Mouse (Mus musculus) ovary, adult 18-20 months (tissue): ENCODE results near the gene Fgf14.
"Not testable (repeated sequence)": the region's sequence is repeated elsewhere in the genome, so short reads cannot be mapped to it uniquely, and the experiment has no call there.

Experiments used
- DNase-seq: peaks from one replicate; pipeline ENCODE4 v3.0.0; 2022; ENCODE audit warnings: low spot score, mixed read lengths

Fgf14 gene

DNA sequence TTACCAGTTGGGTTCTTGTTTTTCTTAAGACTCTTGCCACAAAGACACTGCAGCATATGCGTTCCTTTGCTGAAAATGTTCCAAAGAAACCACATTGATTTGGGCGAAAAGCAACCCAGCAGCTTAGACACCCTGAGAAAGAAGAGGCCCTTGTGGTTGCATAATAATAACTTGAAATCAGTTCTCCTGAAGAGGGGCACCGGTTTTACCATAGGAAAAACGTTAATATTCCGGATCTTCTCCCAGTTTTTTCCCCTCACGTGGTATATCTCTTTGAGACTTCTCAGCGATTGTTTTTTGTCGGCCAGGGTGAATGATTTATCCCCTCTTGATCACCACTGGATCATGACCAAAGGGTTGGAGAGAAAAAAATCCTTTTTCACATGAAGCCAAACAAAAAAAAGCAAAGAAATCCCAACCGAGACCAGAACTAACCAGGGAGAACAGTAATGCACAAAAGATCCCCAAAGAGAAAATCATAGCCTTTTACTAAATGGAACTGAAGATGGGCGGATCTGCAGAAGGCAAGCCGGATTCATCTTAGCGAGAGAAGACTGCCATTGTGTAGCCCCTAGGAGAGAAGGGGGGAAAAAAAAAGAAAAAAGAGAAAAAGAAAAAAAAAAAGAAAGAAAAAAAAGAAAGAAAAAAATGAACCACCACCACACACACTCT, at the start of gene Fgf14:
Gene Fgf14 (minus strand): TSS at position 622 of the 672 bp plus-strand sequence.
- no peak for DNase-seq

DNA sequence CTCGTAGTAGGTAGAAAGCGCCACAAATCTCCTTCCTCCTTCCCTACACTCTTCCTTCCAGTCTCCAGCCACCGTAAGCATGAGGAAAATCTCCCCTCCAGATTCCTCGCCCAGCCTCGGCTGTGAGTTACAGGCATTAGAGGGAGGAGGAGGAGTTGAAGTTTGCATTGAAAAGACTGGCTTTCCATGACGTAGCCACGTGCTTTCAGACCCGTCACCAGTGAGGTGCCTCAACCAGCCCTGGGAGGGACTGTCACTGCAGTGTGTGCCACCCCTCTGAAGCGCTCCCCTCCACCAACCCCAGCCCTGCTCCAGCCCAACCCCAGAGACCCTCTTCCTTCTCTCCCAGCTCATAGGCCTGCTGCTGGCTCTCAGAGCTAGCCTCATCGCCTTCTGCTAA, 452 bp upstream of the Fgf14 start:
- DNase-seq, result no peak

DNA sequence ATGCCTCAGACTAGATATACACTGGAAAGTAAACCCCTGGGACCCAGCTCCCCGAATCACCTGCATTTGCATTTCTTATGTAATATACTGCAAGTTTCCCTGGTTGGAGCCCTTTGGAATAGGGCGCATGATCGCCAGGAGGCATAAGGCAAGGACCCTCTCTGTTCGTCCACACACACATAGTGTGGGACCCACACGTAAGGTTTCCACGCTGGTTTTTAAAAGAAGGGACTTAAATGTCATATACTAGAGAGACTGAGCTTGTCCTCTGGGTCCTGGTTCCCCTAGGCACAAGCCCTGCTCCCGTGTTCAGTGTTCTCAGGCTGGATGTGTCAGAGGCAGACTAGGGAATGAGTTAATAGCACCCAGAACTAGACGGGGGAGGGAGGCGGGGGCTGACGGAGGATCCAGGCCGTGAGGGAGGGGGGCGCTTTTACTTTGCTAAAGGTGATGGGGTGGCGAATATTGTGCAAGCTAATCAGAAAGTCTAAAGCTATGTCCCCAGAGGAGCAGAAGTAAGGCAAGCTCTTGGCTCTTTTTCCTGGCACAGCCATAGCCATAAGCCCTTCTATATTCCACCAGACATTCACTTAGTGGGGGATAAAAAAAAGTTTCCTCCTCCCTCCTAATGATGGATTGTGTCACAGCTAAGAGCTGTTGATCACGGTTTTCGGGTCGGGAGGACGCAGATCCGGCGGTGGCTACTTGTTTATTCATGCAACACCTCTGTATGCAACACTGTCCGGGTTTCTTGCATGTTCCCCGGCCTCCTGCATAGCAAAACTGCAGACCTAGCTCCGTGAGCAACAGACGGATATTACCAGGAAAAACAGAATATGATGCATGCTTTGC, 1.0 kb downstream of the Fgf14 start:
- no peak for DNase-seq

DNA sequence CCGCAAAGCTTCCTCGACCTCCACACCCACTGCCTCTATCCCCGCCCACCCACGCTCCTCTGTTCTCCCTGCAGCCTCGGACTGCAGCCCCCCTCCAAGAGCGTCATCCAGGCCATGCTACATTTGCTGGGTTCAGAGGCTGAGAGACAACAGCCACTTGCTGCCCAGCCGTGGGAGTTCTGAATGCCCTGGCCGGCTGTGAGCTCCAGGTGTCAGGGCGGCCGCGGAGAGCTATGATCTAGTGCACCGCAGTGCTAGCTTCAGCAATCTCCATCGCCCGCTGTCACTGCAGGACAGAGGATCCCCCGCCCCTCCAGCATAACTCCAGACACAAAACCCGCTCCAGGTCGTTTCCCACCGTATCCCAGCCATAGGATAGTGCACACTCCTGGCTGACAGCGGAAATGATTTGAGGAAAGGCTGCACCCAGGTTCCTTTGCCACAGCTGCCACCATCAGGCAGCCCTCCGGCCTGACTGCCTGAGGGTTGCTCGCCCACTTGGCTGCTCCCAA, 1.7 kb downstream of the Fgf14 start:
- no peak for DNase-seq

DNA sequence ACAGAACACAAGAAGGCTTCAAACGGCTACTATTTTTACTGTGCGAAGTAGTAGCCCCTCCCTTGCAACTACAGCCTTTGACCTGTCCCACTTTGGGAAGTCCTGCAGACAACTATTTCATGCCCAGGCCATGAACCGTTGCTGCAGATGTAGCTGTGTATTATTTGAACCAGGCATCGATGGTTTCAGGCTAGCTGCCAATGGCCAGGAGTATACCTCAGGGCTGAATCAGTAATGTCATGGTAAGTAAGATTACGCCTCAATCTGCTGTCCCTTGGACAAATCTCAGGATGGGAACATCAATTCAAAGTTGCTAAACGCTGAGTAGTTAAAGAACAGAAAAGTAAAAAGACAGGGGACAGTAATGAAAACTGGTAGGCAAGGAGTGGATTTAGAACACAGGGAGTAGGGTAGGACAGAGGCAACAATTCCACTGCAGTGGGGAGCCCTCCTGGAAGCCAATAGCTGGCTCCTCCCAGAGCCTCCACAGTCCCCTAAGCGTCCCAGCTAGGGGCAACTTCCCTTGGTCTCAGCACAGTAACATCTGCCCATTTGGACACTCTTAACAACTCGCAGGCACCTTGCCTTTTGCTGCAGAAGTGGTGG, 2.3 kb downstream of the Fgf14 start:
- DNase-seq, result no peak

DNA sequence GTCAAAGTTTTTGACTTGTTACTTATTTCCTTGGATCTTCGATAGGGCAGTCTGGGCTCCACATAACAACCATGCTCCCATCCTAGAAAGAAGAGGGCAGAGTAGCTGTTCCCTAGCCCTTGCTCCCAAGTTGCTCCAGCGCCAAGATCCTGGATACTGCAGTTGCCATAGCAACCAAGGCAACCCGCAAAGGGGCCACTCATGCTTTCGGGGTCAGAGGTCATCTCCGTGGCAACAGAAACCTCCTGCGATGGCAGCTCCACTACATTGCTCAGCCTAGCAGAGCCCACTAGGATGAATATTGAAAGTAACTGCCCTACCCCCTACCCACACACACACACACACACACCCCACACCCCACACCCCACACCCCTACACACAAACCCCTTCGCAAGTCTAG, 7.2 kb downstream of the Fgf14 start:
- no peak for DNase-seq

DNA sequence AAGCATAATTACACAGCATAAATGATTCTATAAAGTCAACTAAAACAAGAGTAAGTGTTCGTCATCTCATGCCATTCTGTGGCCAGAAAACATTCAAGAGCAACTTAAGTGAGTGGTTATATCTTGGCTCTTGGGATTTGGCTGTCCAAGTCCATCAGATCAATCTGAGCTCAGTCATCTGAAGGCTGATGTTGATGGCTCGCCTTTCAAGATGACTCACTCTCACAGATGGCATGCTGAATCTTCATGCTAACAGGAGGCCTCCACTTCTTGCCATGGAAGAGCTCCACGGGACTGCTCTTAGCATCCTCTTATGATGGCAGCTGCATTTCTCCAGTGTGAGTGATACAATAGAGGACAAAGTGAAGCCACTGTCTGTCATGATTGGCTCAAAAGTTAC, 34.1 kb downstream of the Fgf14 start:
- no peak for DNase-seq

DNA sequence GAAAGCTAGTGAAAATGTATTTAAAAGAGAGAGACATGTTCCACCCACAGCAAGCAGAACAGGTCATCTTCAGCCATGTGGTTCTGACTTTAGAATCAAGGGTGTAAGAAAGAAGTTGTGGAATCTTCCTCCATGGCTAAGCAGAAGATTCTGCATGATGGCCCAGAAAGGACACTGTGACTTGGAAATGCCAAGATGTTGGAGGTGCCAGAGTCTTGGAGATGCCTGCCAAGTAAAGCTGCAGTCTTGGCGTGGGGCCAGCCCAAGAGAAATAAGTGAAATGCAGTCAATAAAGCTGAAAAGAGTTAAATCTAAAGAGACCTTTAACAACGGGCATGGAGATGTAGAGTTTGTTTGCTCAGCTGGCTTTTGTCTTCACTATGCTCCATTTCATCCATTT, 42.0 kb downstream of the Fgf14 start:
- no peak for DNase-seq

DNA sequence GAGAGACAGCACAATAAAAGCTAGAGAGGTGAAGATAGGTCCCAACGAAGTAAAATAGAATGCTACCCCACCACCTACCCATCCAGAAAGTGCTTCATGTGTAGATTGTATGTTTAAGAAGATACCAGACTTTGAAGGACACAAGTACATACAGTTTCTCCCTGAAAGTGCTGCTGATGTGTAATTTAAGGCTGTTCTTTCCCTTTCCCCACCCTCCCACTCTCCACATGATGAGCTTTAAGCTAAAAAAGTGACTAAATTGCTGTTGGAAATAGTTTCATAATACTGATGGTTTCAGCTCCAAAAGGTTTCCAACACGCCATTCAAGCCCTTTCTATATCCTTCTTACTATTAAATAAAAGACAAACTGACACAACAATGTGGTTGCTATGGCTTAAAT, 63.5 kb downstream of the Fgf14 start:
- no peak for DNase-seq

DNA sequence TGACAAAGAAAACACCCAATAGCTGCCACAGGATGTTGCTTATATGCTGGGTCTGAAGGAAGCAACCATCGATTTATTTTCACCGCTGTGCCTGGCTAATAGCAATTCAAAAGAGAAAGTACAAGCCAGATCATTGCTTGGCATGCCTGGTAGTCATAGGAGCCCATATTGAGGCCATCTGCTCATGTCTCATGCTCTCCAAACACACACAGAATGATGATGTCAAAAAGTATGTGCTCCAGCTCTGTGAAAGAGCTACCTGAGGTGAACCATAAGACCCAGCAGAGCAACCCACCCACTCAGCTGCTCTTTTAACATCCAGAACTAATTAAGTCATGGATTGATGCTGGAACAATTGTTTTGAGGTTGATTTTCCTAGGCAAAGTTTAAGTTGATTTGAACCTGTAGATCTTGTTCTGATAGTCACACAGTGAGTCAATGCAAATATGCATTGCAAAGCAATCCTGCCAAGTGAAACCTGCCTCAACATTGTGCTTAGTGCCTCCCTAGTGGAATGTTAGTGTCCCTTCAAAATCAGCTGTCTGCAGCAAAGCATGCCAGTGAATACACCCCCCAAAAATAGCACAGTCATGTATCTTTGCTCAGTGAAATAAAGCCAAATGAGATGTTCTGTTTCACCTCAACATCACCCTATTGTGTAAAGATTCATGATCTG, 70.8 kb downstream of the Fgf14 start:
- no peak for DNase-seq

DNA sequence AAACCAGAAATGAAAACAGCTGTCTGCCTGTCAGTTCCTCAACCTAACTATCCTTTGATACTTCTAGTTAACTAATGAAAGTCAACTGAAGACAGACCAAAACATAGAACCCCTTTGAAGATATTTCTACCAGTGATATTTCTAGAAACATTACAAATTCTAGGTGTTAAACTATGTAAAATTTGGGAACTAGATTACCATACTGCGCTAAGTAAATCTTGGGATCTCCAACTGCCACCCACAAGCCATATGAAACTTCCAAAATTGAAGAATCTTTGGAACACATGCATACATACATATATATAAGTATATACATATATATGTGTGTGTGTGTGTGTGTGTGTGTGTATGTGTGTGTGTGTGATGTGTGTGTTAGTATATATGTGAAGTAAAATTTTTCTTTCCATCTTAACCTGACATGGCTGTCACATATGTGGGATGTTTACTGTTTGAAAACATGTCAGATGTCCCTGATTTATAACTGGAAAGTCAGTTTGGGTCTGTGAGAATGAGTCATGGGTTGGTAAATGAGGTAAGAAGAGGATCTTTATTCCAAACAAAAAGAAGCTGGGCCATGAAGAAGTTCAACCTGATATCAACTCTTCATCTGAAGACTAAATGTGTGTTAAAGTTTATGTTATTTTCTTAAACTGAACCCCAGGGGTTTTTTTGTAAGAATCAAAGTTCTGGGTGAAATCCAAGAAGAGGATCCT, 71.7 kb downstream of the Fgf14 start:
- DNase-seq, result no peak

DNA sequence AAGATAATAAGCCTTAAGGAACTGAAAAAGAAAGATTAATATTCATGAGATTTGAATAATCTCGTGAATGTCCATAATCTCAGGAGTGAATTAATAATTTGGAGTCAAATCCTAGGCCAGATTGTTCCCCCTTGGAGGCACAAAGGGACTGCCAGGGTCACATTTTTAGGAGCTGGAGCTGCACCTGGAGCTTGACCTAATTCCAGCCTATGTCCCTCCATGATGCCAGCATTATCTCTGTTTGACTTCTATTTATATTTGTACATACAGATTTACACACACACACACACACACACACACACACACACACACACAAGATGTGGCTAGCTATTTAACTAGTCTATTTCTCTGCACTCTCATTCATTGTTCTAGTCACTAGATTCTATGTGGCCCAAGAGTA, 100.4 kb downstream of the Fgf14 start:
- no peak for DNase-seq

DNA sequence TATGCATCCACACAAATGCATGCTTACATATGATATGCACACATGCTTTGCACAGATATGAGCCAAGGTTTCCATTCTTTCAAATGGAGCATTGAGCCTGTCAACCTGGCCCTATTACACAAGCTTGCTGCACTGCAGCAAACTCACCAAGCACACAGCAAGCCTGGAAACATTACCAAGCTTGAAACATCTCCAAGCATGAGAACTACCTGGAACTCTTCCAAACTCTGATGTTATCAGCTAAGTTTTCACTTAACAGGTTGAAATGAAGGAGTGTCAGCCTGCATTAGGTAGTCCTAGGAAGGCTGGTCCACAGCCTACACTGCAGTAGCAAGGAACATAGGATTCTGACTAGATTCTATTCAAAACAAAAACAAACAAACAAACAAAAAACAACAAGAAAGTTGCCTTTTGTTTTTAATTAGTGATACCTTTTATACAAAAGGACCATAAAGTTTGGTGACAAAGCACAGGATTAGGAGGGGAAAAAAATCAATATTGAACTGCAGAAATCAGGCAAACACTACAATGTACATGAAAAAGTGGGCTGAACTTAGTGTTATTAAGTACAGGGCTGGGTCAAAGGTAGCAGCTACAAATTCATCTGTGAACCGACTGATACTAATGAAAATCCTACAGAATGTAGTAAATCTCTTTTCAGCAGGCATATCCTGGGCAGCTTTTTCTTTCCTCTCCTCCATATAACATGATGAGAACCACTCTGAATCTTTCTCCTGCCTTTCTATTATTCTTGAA, 101.6 kb downstream of the Fgf14 start:
- DNase-seq, result no peak

DNA sequence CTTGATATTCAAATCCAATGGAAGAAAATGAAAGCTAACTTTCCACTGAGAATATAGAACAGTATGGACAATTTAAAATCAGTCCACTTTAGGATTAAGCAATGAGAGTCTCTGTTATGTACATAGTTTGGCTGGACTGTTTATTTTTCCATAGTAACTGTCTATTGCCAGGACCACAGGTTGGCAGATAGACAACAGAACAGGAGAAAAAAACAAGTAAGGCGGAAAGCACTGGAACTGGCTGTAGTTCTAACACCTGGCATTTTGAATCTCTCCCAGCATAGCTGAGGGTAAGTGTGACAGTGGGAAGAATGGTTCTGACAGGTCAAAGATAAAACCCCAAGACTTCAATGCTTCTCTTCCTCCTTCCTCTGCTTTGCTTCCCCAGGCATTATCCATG, 110.5 kb downstream of the Fgf14 start:
- DNase-seq, result no peak

DNA sequence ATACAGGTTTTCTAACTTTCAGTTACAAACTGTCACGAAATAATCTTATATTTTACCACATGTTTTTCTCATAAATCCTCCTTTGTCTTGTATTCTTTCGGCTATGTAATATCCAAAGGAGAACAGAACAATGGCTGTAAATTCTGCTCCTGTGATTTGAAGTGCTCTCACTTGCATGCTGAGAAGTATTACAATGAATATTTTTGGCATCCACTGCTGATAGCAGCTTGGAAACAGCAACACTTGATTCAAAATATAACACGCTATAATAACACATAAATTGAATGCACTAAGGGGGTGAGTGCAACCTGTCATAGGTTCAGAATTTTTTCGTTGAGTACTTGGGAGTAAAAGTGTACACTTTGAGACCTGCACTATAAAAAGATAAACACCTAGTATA, 115.4 kb downstream of the Fgf14 start:
- no peak for DNase-seq

DNA sequence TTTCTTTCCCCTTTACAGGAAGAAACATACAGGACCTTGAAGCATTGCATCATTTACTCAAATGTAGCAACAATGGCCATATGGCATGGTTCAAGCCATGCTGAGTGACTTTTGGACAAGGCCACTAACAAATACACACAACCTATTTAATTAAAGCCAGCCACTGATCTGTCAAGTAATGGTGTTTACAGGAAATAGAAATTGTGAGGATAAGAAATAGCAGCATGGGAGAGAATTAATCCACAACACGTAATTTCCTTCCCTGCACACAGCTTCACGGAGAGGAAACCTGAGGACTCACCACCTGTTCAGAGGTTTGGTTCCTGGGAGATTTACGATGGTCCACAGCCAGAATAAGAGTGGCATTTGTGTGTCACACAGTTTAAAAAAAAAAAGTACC, 140.8 kb downstream of the Fgf14 start:
- no peak for DNase-seq

DNA sequence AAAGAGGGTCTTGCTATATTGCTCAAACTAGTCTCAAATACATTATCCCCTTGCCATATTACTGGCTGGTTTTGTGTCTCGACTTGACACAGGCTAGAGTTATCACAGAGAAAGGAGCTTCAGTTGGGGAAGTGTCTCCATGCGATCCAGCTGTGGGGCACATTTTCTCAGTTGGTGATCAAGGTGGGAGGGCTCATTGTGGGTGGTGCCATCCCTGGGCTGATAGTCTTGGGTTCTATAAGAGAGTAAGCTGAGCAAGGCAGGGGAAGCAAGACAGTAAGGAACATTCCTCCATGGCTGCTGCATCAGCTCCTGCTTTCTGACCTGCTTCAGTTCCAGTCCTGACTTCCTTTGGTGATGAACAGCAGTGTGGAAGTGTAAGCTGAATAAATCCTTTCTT, 141.6 kb downstream of the Fgf14 start:
- not testable (repeated sequence) for DNase-seq

DNA sequence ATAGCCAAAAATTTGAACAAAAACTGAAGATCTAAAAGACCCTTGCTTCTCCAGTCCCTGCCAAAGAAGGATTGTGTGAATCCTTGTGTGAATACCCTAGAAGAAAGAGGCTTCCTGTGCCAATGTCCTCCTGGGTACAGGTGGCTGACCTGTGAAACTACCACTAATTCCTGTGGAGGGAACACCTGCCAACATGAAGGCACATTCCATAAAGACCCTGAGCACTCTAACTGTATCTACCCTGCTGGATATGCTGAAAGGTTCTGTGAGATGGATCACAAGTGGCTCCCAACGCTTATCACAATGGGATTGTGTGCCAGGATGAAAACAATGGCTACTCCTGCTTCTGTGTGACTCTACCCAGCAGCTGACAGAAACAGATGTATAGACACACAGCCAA, 144.9 kb downstream of the Fgf14 start:
- DNase-seq, result no peak

DNA sequence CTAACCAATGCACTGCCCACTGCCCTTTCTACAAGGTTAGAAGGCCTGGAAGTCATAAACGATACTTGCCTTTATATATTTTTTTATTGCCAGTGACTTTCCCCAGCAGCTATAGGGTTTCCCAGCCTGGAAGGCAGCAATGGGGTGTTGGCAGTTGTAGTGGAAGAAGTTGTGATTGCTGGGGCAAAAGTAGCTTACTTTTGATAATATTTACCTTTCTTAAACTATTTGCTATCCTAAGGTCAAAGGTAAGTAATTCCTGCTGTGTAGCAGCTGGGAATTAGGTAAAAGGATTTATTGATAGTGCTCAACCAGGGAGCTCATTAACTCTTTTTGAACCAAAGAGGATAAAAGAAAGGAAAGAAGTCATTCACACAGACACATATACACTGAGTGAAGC, 164.9 kb downstream of the Fgf14 start:
- DNase-seq, result no peak

DNA sequence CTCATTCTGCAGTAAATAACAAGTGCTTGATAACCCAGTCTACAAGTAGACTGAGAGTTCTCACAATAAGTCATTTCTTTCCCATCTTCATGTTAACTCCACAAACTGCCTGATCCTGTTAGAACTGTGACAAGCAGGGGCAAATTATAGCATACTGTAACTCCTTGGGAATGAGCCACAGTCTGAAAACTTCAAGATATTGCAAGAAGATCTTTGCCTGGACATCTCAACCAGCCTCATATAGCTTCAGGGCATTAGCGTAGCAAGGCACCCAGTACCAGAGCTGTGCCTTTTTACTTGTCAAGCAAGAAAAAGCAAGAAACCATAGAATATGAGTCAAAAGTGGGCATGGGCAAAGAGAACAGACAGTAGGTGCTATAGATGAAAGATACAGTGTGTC, 188.0 kb downstream of the Fgf14 start:
- DNase-seq, result no peak

DNA sequence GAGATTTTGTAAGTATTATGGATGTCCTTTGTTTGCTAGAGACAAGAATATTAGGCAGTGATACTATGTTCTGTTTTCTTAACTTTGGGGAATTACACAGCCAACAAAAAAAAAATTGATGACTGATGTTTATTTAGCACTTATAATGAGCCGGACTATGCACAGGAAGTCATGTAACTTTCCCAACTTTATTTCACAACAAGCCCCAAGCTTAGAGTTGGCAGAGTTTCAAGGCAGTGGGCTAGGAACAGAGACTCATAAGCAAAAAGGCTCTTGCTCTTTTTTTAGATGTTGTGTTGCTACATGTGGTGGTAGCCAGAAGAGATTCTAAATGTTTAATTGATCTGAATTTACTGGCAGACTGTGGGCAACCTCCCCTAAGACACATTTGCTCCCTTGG, 191.7 kb downstream of the Fgf14 start:
- DNase-seq, result no peak
